Mouse (Mus musculus): Measurements from ENCODE around the gene 4930503B20Rik. TPM values are rescaled to one million over a fixed set of nuclear protein-coding genes. Genes with fewer than 3 reads are reported as not detected.

Gene 4930503B20Rik
- polyA plus RNA-seq, 1 experiment from 2014 or later: 0.44 TPM

DNA sequence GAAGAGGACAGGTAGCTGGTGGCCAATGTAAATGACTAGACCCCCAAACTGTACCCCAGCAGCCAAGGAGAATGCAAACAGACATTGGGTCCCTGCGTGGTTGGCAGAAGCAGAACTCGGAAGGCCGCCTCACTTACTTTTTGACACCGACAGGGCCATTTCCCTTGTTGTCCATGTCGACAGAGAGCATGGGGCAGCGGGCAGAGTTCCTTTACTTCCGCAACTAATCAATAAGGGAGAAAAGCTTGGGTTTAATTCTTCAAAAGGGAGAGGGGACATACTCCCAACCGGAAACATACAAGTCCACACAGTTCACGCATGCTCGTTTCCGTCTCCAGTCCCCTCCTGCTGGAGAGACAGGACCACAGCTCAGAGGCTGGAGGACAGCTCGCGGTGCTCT is 29.5 kb upstream of the 4930503B20Rik start:
- ChIA-PET CTCF (interaction anchor here (0.8 to 1.0 kb wide), 2 partner anchors 10 to 23 kb away, joined by 3 to 4 read pairs; no protein-coding TSS in a partner anchor), POLR2A (no interaction called here)
- ATAC-seq: no peak
- in situ Hi-C loops (cut with MboI; ENCODE audit: low pct_unique_long_range_greater_than_20kb): no loop called here
- DNase-seq (ENCODE audit: low read depth, low spot score): no peak
- no peak for TF ChIP-seq CTCF (IDR thresholded peaks at IDR 0.05)
- no peaks in the 10 kb centered on the region for H3K27me3 ChIP-seq

DNA sequence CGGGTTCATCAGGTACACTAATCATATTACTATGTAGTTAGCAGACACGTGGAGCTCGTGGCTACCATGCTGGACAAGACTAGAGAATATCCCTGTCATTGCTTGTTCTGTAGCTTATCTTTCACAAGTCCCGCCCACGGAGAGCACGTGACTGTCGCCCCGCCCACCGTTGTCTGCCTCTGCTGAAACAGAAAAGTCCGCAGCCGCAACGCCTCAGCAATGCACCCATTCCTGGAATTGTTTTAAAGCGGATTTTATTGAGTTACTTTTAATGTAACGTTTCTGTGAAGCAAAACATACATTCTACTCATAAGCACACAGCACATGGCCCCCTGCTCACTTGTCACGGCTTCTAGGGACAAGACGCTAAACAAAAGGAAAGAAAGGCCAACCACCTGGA is 28.5 kb upstream of the 4930503B20Rik start:
- no peak for ATAC-seq
- POLR2A ChIA-PET: no interaction called here
- DNase-seq (ENCODE audit: low read depth, low spot score): no peak
- TF ChIP-seq CTCF (IDR thresholded peaks at IDR 0.05): no peak
- in situ Hi-C loops (cut with MboI; ENCODE audit: low pct_unique_long_range_greater_than_20kb): no loop called here
- H3K27me3 ChIP-seq: no peaks in the 10 kb centered on the region
- CTCF ChIA-PET: interaction anchor here (1.8 kb wide), 1 partner anchor 115 kb away, joined by 4 read pairs; no protein-coding TSS in a partner anchor

DNA sequence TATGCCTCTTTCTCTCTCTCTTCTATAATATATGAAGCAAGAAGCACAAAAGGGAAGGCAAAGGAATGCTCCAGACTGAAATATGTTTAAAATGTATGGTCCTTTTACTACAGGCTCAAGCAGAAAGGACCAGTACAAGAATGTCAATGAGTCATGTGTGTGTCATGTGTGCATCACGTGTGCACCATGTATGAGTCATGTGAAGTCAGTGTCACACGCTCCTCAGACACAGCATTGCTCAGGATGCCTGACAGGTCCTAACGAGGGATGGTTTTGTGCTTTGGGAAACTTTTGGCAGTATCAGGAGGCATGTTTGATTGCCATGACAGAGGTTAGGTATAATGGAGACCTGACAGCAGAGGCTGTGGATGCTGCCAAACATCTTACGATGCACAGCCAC is 25.1 kb upstream of the 4930503B20Rik start:
- TF ChIP-seq CTCF (IDR thresholded peaks at IDR 0.05): no peak
- POLR2A ChIA-PET: no interaction called here
- in situ Hi-C loops (cut with MboI; ENCODE audit: low pct_unique_long_range_greater_than_20kb): no loop called here
- ATAC-seq (no peak), DNase-seq (ENCODE audit: low read depth, low spot score) (no peak)
- H3K27me3 ChIP-seq: no peaks in the 10 kb centered on the region
- CTCF ChIA-PET: no interaction called here

DNA sequence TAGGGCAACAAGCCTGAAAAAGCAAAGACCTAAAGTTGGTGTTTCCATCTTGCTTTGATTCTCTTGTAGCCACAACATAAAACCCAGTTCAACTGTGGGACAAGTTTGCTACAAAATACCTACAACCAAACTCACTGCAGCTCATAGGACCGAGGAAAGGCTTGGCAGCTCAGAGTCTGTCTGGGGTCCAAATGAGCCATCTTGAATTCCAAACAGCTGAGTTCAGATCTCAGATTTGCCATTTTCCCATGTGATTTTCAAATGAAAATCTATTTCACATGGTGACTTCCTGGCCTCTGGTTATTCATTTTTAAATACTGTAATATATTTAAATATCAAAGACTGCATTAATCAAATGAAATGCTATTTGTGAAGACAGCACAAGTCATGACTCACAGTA is 24.0 kb upstream of the 4930503B20Rik start:
- in situ Hi-C loops (cut with MboI; ENCODE audit: low pct_unique_long_range_greater_than_20kb): no loop called here
- no peak for DNase-seq (ENCODE audit: low read depth, low spot score)
- no peak for ATAC-seq
- POLR2A ChIA-PET: no interaction called here
- CTCF ChIA-PET: no interaction called here
- TF ChIP-seq CTCF (IDR thresholded peaks at IDR 0.05): no peak
- H3K27me3 ChIP-seq: no peaks in the 10 kb centered on the region

DNA sequence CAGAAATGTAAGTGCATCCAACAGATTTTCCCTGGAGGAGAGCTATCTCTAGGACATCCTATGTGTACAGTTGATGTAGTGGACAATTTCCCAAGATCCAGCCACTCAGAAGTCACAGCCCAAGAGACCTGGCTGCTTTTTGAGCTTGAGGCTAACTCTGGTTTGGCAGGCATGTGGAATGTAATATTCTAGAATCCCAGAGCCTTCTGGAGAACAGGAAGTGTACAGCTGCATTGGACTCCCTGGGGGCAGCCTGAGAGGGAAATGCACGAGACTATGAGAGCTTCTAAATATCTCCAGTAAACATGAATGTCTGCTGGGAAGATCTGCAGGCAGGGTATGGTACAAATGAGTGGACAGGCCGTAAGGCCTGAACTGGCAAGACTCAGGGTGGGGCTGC is 20.0 kb upstream of the 4930503B20Rik start:
- no peak for ATAC-seq
- in situ Hi-C loops (cut with MboI; ENCODE audit: low pct_unique_long_range_greater_than_20kb): no loop called here
- TF ChIP-seq CTCF (IDR thresholded peaks at IDR 0.05): no peak
- ChIA-PET CTCF (interaction anchor here (1.0 to 3.3 kb wide), 6 partner anchors 12 to 40 kb away, joined by 3 to 9 read pairs (median 4); no protein-coding TSS in a partner anchor), POLR2A (no interaction called here)
- DNase-seq (ENCODE audit: low read depth, low spot score): no peak
- H3K27me3 ChIP-seq: no peaks in the 10 kb centered on the region

DNA sequence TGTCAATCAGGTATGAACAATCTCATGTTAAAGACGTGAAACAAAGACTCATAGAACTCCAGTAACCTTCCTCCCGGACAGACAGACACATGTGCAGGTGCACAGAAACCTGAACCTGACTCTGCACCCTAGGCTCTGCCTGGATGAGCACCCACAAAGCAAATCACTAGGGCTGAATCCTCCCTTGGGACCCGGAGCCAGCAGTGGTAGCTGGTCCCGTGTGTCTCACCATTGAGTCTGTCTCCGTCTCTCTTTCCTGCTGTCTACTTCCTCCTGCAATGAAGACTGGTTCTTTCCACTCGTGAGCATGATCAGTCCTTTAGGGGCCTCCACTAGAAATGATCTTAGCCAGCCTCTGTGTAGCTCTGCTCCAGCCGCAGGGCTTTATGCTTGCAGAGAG is 10.8 kb upstream of the 4930503B20Rik start:
- CTCF ChIA-PET: interaction anchor here (0.9 to 1.3 kb wide), 3 partner anchors 9 to 63 kb away, joined by 3 read pairs; no protein-coding TSS in a partner anchor
- ATAC-seq (no peak), DNase-seq (ENCODE audit: low read depth, low spot score) (no peak)
- POLR2A ChIA-PET: no interaction called here
- in situ Hi-C loops (cut with MboI; ENCODE audit: low pct_unique_long_range_greater_than_20kb): no loop called here
- no peak for TF ChIP-seq CTCF (IDR thresholded peaks at IDR 0.05)
- H3K27me3 ChIP-seq: no peaks in the 10 kb centered on the region

DNA sequence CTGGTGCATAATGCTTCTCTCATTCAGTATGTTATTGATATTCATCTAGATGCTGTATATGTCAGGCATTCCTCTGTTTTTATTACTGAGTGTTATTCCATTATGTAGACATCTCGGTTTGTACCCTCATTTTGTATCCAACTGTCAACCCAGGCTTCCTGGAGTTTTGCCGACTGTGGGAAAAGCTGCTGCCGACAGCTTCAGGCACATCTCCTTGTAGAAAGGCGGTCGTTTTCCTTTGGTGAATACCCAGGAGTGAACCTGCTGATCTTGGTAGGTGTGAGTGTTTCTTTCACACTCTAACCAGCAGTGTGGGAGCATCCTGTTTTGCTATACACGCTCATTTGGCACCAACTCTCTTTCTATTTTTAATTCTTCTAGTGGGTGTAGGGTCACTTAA is 9.9 kb upstream of the 4930503B20Rik start:
- in situ Hi-C loops (cut with MboI; ENCODE audit: low pct_unique_long_range_greater_than_20kb): no loop called here
- no peaks in the 10 kb centered on the region for H3K27me3 ChIP-seq
- TF ChIP-seq CTCF (IDR thresholded peaks at IDR 0.05): no peak
- ChIA-PET CTCF (interaction anchor here (1.0 to 1.3 kb wide), 2 partner anchors 22 to 64 kb away, joined by 3 read pairs; no protein-coding TSS in a partner anchor), POLR2A (no interaction called here)
- DNase-seq (ENCODE audit: low read depth, low spot score) (no peak), ATAC-seq (no peak)

DNA sequence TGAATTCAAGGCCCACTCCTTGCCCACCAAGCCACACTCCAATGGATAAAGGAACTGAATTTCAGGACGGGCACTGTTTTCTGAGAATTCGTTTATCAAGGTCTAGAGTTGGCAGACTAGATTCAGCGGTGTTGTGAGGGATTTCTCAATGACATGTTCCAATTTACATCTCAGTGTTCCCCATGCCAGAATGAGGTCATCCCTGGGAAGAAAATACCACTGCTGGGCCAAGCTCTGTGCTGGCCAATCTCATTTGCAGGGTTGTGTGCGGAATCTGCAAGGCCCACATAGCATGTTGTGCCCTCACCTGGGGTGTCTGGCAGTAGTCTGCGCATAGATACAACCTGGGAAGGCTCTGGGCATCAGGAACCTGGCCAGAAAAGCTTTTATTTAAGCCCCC is 8.2 kb upstream of the 4930503B20Rik start:
- DNase-seq (ENCODE audit: low read depth, low spot score): no peak
- ChIA-PET CTCF (interaction anchor here (1.0 to 1.6 kb wide), 3 partner anchors 10 to 91 kb away, joined by 3 to 6 read pairs (median 4); no protein-coding TSS in a partner anchor), POLR2A (no interaction called here)
- no peak for ATAC-seq
- no peaks in the 10 kb centered on the region for H3K27me3 ChIP-seq
- no peak for TF ChIP-seq CTCF (IDR thresholded peaks at IDR 0.05)
- in situ Hi-C loops (cut with MboI; ENCODE audit: low pct_unique_long_range_greater_than_20kb): no loop called here

DNA sequence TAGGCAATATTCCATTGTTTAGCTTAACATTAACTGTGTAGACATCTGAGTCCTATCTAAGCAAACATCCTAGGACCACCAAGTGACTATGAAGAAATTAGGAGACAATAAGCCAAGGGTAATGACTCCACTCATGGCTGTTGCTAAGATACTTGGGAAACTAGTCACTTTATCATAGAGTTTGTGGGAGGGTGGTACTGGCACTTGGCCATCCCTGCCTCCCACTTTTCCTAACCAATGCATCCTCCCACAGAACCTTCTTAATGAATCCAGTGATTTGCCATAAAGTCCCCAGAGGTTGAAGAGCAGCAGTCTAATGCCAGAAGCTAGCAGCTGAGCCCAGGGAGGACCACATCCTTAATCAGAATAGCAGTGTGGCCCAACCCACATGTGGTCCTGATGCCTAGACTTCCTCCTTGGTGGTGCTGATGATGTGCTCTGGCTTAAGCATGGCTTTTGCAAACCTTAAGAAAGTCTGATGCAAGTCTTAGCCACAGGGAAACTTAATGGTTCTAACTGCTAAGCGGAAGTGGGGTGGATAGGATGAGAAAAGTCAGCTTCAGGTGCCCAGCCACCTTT is 7.0 kb upstream of the 4930503B20Rik start:
- in situ Hi-C loops (cut with MboI; ENCODE audit: low pct_unique_long_range_greater_than_20kb): no loop called here
- DNase-seq (ENCODE audit: low read depth, low spot score): no peak
- ChIA-PET POLR2A (interaction anchor here (0.6 kb wide), 2 partner anchors 15 to 38 kb away, joined by 3 read pairs; no protein-coding TSS in a partner anchor), CTCF (interaction anchor here (1.6 kb wide), 1 partner anchor 90 kb away, joined by 4 read pairs; no protein-coding TSS in a partner anchor)
- H3K27me3 ChIP-seq: no peaks in the 10 kb centered on the region
- ATAC-seq: no peak
- TF ChIP-seq CTCF (IDR thresholded peaks at IDR 0.05): no peak

DNA sequence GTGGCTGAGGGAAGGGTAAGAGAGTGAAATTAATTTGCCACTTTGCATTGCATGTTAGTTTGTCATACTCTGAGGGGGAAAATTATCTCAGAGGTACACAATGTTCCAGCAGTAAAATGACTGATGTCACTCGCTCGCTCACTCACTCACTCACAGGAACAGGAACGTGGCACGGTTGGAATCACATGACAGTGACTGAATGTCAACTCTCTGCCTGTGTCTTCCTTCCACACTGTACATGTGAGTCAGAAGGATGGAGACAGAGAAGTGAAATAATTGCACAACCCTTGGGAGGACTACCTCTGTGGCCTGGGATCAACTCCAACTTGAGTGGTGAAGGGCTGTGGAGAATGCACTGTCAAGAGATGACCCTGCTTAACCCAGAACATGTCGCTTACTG is 6.3 kb upstream of the 4930503B20Rik start:
- ChIA-PET POLR2A (interaction anchor here (0.6 kb wide), 1 partner anchor 39 kb away, joined by 3 read pairs; no protein-coding TSS in a partner anchor), CTCF (interaction anchor here (0.7 to 2.7 kb wide), 4 partner anchors 9 to 32 kb away, joined by 3 to 9 read pairs (median 4); no protein-coding TSS in a partner anchor)
- TF ChIP-seq CTCF (IDR thresholded peaks at IDR 0.05): no peak
- in situ Hi-C loops (cut with MboI; ENCODE audit: low pct_unique_long_range_greater_than_20kb): no loop called here
- no peak for DNase-seq (ENCODE audit: low read depth, low spot score)
- no peaks in the 10 kb centered on the region for H3K27me3 ChIP-seq
- peak; percentile 33 for ATAC-seq

DNA sequence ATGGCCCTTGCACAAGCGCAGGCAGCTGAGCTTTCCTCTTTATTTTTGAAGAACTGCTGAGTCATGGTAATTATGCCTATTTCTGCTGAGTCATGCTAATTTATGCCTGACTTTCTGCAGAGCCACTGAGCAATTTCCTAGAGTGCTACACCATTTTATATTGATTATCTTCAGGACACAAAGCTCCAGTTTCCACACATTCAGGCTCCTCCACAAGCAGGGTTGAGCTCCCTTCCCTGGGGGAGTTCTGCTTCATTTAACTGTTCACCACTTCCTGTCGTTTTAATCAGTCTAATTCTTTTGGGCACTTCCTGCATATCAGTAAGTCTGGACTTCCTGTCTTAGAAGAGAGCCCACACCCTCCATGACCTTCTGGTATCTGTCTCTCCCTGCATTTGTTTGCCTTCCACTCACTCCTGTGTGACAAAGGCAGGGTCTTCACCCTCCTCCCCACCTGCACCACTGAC is 4.0 kb upstream of the 4930503B20Rik start:
- no peak for TF ChIP-seq CTCF (IDR thresholded peaks at IDR 0.05)
- ChIA-PET POLR2A (interaction anchor here (0.8 kb wide), 1 partner anchor 14 kb away, joined by 3 read pairs; no protein-coding TSS in a partner anchor), CTCF (interaction anchor here (0.7 to 2.7 kb wide), 3 partner anchors 12 to 17 kb away, joined by 3 to 9 read pairs (median 6); no protein-coding TSS in a partner anchor)
- no peaks in the 10 kb centered on the region for H3K27me3 ChIP-seq
- in situ Hi-C loops (cut with MboI; ENCODE audit: low pct_unique_long_range_greater_than_20kb): no loop called here
- ATAC-seq: peak; percentile 26
- DNase-seq (ENCODE audit: low read depth, low spot score): no peak
